Mouse (Mus musculus): ENCODE measurements around the gene Ctsd.

GRCm38 (mm10) chr7:142360743-142361142 is 27.1 kb downstream of the Ctsd start:
- TF ChIP-seq CTCF (IDR thresholded peaks at IDR 0.05; ENCODE audit: extremely low read depth, insufficient read depth, insufficient read length, insufficient replicate concordance) (no peak), POLR2A (IDR thresholded peaks at IDR 0.05; ENCODE audit: low read depth, low read length) (no peak)
